Mouse (Mus musculus) olfactory bulb, adult 2 months (tissue): Measurements from ENCODE around the gene Cd2bp2.

ENCODE experiments used
- CTCF ChIP-seq: fragments of 200-500 bp; IDR thresholded peaks from 2 replicates; pipeline ENCODE4 v1.5.1; 2012; ENCODE audit warnings: low read depth, mild to moderate bottlenecking, low read length, moderate library complexity; ENCODE audit not compliant: insufficient read depth
- POLR2A ChIP-seq: fragments of 200-500 bp; IDR thresholded peaks from 2 replicates; pipeline ENCODE4 v1.6.1; 2012; ENCODE audit warnings: mild to moderate bottlenecking, low read depth, low read length, moderate library complexity; ENCODE audit not compliant: insufficient read depth

GRCm38 (mm10) chr7:127183828-127184227, 12.0 kb downstream of the Cd2bp2 start:
- no peak for TF ChIP-seq CTCF
- no peak for TF ChIP-seq POLR2A
